Mouse (Mus musculus): Measurements from ENCODE around the gene Gm20075. TPM values are rescaled to one million over a fixed set of nuclear protein-coding genes. Genes with fewer than 3 reads are reported as not detected.

Gm20075 gene
- total and polyA plus RNA-seq, 3 experiments: 2.9 to 14.1 (median 7.6) TPM

DNA sequence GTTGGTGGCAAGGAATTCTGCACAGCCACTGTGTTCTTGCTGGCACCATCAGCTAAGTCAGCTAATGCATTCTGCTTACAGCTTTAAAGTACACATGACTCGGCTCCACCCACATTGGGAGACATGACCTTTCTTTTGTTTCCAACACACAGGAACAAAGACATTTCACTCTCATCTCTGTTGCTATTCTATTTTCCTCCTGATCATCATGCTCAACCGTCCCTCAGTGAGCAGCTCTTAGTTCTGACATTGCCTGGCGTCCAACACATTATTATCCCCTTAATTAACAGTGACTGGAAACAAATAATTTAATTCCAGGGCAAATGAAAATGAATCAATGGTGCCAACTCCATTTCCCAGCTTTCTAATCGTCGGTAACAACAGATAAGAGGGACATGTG, 35.8 kb downstream of the Gm20075 start:
- Histone ChIP-seq H3K9ac (ENCODE audit: insufficient read depth, low read depth) (no peak overlapping the region), H3K79me2 (replicated peaks; ENCODE audit: control insufficient read depth, extremely low read depth, insufficient read depth, poor library complexity, severe bottlenecking) (no peaks in the 10 kb centered on the region), H3K4me3 (replicated peaks in 1 of 3; ENCODE audit: low read depth in 2 of 3, low read length in 2 of 3, poor library complexity in 1 of 3) (no peak overlapping the region), H3K9me3 (replicated peaks; ENCODE audit: low read length) (no peaks in the 10 kb centered on the region), H3K4me1 (ENCODE audit: control insufficient read depth in 1 of 2, insufficient read depth in 2 of 2) (no peaks in the 10 kb centered on the region), H3K27me3 (replicated peaks) (no peaks in the 10 kb centered on the region), H3K27ac (ENCODE audit: insufficient read depth, low read depth) (no peak overlapping the region), H3K4me2 (ENCODE audit: insufficient read depth, low read depth, poor library complexity, severe bottlenecking) (no peak overlapping the region), H3K36me3 (replicated peaks in 1 of 2; ENCODE audit: control insufficient read depth in 1 of 2, insufficient read depth in 1 of 2, low read length in 1 of 2) (no peaks in the 10 kb centered on the region)
- in situ Hi-C loops (cut with MboI; ENCODE audit: low pct_ligation_motif_present, low pct_unique_long_range_greater_than_20kb, low sequenced_read_pairs): no loop called here
- DNase-seq (ENCODE audit: extremely low read depth): no peak
- TF ChIP-seq RCOR1 (conservative IDR thresholded peaks at IDR 0.05; ENCODE audit: low read depth, low read length) (no peak), CHD1 (IDR thresholded peaks at IDR 0.05; ENCODE audit: low read depth, low read length) (no peak), MAZ (IDR thresholded peaks at IDR 0.05; ENCODE audit: low read depth, low read length) (no peak), CTCF (conservative IDR thresholded peaks at IDR 0.05 in 1 of 2, IDR thresholded peaks at IDR 0.05 in 1 of 2; ENCODE audit: low read depth in 2 of 2, low read length in 2 of 2) (no peak), PAX5 (IDR thresholded peaks at IDR 0.05; ENCODE audit: low read length) (no peak), MXI1 (IDR thresholded peaks at IDR 0.05; ENCODE audit: low read depth, low read length) (no peak), RAD21 (IDR thresholded peaks at IDR 0.05; ENCODE audit: low read depth, low read length) (no peak), HCFC1 (IDR thresholded peaks at IDR 0.05; ENCODE audit: low read depth, low read length) (no peak), ZKSCAN1 (IDR thresholded peaks at IDR 0.05; ENCODE audit: borderline replicate concordance, low read depth, low read length) (no peak), ELF1 (IDR thresholded peaks at IDR 0.05; ENCODE audit: low read depth, low read length) (no peak), GABPA (IDR thresholded peaks at IDR 0.05; ENCODE audit: insufficient replicate concordance, low read depth, low read length) (no peak), ETS1 (conservative IDR thresholded peaks at IDR 0.05; ENCODE audit: low read depth, low read length) (no peak), UBTF (IDR thresholded peaks at IDR 0.05; ENCODE audit: low read depth, low read length) (no peak)
- dilution Hi-C loops (cut with MboI; ENCODE audit: extremely low pct_ligation_motif_present, extremely low pct_unique_long_range_greater_than_20kb, low sequenced_read_pairs): no loop called here

DNA sequence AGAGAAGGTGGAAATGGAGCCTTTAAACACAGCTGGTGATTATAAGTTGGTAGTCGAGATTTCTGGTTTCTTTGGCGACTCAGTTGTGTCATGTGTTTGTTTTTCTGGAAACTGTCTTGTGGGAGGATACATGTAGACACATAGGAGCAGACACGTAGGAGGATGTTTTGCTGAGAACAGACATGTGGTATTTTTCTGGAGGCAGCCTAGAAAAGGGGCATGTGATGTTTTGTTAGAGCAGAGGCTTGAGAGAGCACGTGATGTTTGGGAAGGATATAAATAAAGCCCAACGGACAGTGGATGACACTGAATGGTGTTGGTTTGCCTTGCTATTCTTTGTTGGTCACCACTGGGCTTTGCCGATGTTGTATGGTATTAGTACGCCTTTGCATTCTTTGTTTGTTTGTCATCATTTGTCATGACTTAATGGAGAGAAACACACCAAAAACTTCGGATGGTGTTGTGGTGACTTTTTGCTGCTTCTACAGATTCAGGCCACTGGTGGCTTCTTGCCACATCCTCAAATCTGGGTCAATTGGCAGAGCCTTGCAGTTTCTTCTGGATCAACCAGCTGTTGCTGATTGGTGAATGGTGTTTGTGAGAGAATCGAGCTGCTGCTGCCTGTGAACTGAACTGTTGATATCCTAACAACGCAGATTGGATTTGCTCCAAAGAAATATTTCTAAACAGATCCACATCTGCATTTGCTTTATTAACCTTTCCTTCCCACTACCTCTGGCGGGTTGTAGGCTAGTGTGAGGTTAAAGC, 40.7 kb downstream of the Gm20075 start:
- no peak overlapping the region for H3K4me2 ChIP-seq (ENCODE audit: insufficient read depth, low read depth, poor library complexity, severe bottlenecking)
- H3K4me1 ChIP-seq (ENCODE audit: control insufficient read depth in 1 of 2, insufficient read depth in 2 of 2): no peaks in the 10 kb centered on the region
- H3K27me3 ChIP-seq (replicated peaks): no peaks in the 10 kb centered on the region
- no peak overlapping the region for H3K4me3 ChIP-seq (replicated peaks in 1 of 3; ENCODE audit: low read depth in 2 of 3, low read length in 2 of 3, poor library complexity in 1 of 3)
- no peaks in the 10 kb centered on the region for H3K36me3 ChIP-seq (replicated peaks in 1 of 2; ENCODE audit: control insufficient read depth in 1 of 2, insufficient read depth in 1 of 2, low read length in 1 of 2)
- dilution Hi-C loops (cut with MboI; ENCODE audit: extremely low pct_ligation_motif_present, extremely low pct_unique_long_range_greater_than_20kb, low sequenced_read_pairs) (no loop called here), in situ Hi-C loops (cut with MboI; ENCODE audit: low pct_ligation_motif_present, low pct_unique_long_range_greater_than_20kb, low sequenced_read_pairs) (no loop called here)
- TF ChIP-seq POLR2A (IDR thresholded peaks at IDR 0.05; ENCODE audit: low read depth, low read length): no peak
- no peak overlapping the region for H3K9ac ChIP-seq (ENCODE audit: insufficient read depth, low read depth)
- no peaks in the 10 kb centered on the region for H3K9me3 ChIP-seq (replicated peaks; ENCODE audit: low read length)
- no peak for DNase-seq (ENCODE audit: extremely low read depth)
- H3K27ac ChIP-seq (ENCODE audit: insufficient read depth, low read depth): no peak overlapping the region
- H3K79me2 ChIP-seq (replicated peaks; ENCODE audit: control insufficient read depth, extremely low read depth, insufficient read depth, poor library complexity, severe bottlenecking): no peaks in the 10 kb centered on the region

Measured in CH12.LX (cell line).